Mouse (Mus musculus) embryonic facial prominence, embryonic 12.5 days (tissue): ENCODE data around the gene Gm8246. TPM values are rescaled to one million over a fixed set of nuclear protein-coding genes. Genes with fewer than 3 reads are reported as not detected.
"Not testable (repeated sequence)": the region's sequence is repeated elsewhere in the genome, so short reads cannot be mapped to it uniquely, and the experiment has no call there.

Source experiments
- ATAC-seq: fragments of 200-750 bp; cut with Nextera tagmentation; 2 replicates; pipeline ENCODE4 v1.8.0; 2017; ENCODE audit not compliant: insufficient number of reproducible peaks, insufficient read depth, low FRiP score, low TSS enrichment
- H3K27ac ChIP-seq: fragments of 300-500 bp; sonication (generic); 2 replicates; pipeline ENCODE4 v1.5.1; 2016; ENCODE audit warnings: mild to moderate bottlenecking
- H3K27me3 ChIP-seq: fragments of 300-500 bp; sonication (generic); 2 replicates; pipeline ENCODE4 v1.6.1; 2016; ENCODE audit warnings: mild to moderate bottlenecking, moderate library complexity
- H3K36me3 ChIP-seq: fragments of 300-500 bp; sonication (generic); 2 replicates; pipeline ENCODE4 v1.6.1; 2016; ENCODE audit warnings: mild to moderate bottlenecking
- H3K4me1 ChIP-seq: fragments of 300-500 bp; sonication (generic); 2 replicates; pipeline ENCODE4 v1.6.1; 2016
- H3K4me2 ChIP-seq: fragments of 300-500 bp; sonication (generic); replicated peaks from 2 replicates; pipeline ENCODE4 v1.6.1; 2016; ENCODE audit warnings: mild to moderate bottlenecking, moderate library complexity
- H3K4me3 ChIP-seq: fragments of 300-500 bp; sonication (generic); 2 replicates; pipeline ENCODE4 v1.5.1; 2016; ENCODE audit warnings: mild to moderate bottlenecking
- H3K9ac ChIP-seq: fragments of 300-500 bp; sonication (generic); 2 replicates; pipeline ENCODE4 v1.6.1; 2016; ENCODE audit warnings: mild to moderate bottlenecking, moderate library complexity
- H3K9me3 ChIP-seq: fragments of 300-500 bp; sonication (generic); 2 replicates; pipeline ENCODE4 v1.6.1; 2016; ENCODE audit warnings: mild to moderate bottlenecking, moderate library complexity
- WGBS: fragments of 180-500 bp; shearing (Covaris S2); methylation state at CpG from one replicate; pipeline ENCODE4 v1.1.7; 2016; 5-methylcytosine and 5-hydroxymethylcytosine counted together
- polyA plus RNA-seq: library from polyadenylated mRNA; unstranded; fragments of >200 nt; fragmentation: Nextera tagmentation; extraction: Ambion mirVana; gene quantifications from 2 replicates; pipeline ENCODE4 v1.2.1, GENCODE M21; 2016

Gene Gm8246
- polyA plus RNA-seq: not detected in 2 replicates

DNA sequence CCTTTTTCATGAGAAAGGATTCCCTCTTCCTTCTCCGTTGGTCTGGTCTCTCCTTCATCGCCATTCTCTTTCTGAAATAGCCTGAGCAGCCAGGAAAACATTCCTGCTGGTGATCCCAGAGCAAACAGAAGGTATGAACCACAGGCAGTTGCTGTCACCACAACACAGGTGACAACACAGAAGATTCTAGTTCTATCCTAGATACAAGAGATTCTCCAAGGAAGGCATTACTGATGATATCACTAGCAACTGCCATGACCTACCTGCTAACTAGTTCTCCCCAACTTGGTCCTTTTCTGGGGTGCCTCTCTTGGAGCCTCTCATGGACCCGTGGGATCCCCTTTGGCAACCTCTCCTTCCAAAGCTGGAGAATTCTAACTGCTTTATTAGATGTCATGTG lies at the start of gene Gm8246:
Gene Gm8246, minus strand, starts transcription at position 101 of the 400 bp plus-strand sequence.
- not testable (repeated sequence) for ATAC-seq, H3K9me3 ChIP-seq, H3K27ac ChIP-seq, H3K4me2 ChIP-seq, H3K36me3 ChIP-seq, H3K4me1 ChIP-seq, H3K4me3 ChIP-seq, H3K27me3 ChIP-seq, H3K9ac ChIP-seq
- no CpG with 5 or more reads among the region's 3 CpGs for WGBS

- H3K4me3 ChIP-seq, ATAC-seq: not testable (repeated sequence)
- no CpG with 5 or more reads among the region's 35 CpGs for WGBS
These were observed 23.7 kb upstream of the Gm8246 start, which contains the start of gene Gm3488 for GRCm38 (mm10) chr14:5501374-5501773. Gene Gm3488 (plus strand): TSS chr14:5501674.

GRCm38 (mm10) chr14:5483907-5484306 lies 6.3 kb upstream of the Gm8246 start, which contains the start of gene Gm3187:
Gene Gm3187 (plus strand): TSS chr14:5484207.
- not testable (repeated sequence) for H3K4me1 ChIP-seq, H3K4me3 ChIP-seq, H3K27me3 ChIP-seq, H3K4me2 ChIP-seq, H3K36me3 ChIP-seq, H3K9me3 ChIP-seq, H3K9ac ChIP-seq, ATAC-seq, H3K27ac ChIP-seq
- 80% methylated on average over 4 of the region's 5 CpGs for WGBS

More at GRCm38 (mm10) chr14:5501374-5501773, 23.7 kb upstream of the Gm8246 start, which contains the start of gene Gm3488:
- H3K27me3 ChIP-seq, H3K9me3 ChIP-seq, H3K4me1 ChIP-seq, H3K9ac ChIP-seq, H3K4me2 ChIP-seq, H3K36me3 ChIP-seq, H3K27ac ChIP-seq: not testable (repeated sequence)

GRCm38 (mm10) chr14:5460469-5460868 lies 17.2 kb downstream of the Gm8246 start:
- no CpG with 5 or more reads among the region's 19 CpGs for WGBS

GRCm38 (mm10) chr14:5455367-5455766 lies 22.3 kb downstream of the Gm8246 start, which contains the start of gene Gm3194:
Gene Gm3194 (minus strand): TSS chr14:5455467.
- H3K4me2 ChIP-seq, ATAC-seq, H3K27me3 ChIP-seq, H3K9me3 ChIP-seq, H3K4me1 ChIP-seq, H3K27ac ChIP-seq, H3K4me3 ChIP-seq, H3K36me3 ChIP-seq, H3K9ac ChIP-seq: not testable (repeated sequence)
- WGBS: no CpG with 5 or more reads among the region's 3 CpGs

More at GRCm38 (mm10) chr14:5460469-5460868, 17.2 kb downstream of the Gm8246 start:
- not testable (repeated sequence) for H3K27ac ChIP-seq, H3K4me3 ChIP-seq, ATAC-seq, H3K9me3 ChIP-seq, H3K9ac ChIP-seq, H3K4me1 ChIP-seq, H3K27me3 ChIP-seq, H3K4me2 ChIP-seq, H3K36me3 ChIP-seq

Other genes starting within 250 kb of the Gm8246 start
- gene Gm3526, start 217.2 kb downstream of the Gm8246 start, polyA plus RNA-seq: not detected in 2 replicates
- gene Gm3542, start 142.9 kb downstream of the Gm8246 start, polyA plus RNA-seq: not detected in 2 replicates
- gene Gm3500, start 88.8 kb downstream of the Gm8246 start, polyA plus RNA-seq: 0.59 TPM in 1 of 2 replicates, not detected in the other
- 0.64 and 0.99 TPM in 2 replicates for gene Gm3194, start 22.4 kb downstream of the Gm8246 start, polyA plus RNA-seq
- not detected in 2 replicates for gene Gm3187, start 6.4 kb upstream of the Gm8246 start, polyA plus RNA-seq
- gene Gm3488, start 23.8 kb upstream of the Gm8246 start, polyA plus RNA-seq: 1.1 and 1.9 TPM in 2 replicates
- not detected in 2 replicates for gene Gm3532, start 60.7 kb upstream of the Gm8246 start, polyA plus RNA-seq
- not detected in 2 replicates for gene Gm8265, start 155.2 kb upstream of the Gm8246 start, polyA plus RNA-seq
- gene Gm9603, start 209.6 kb upstream of the Gm8246 start, polyA plus RNA-seq: not detected in 2 replicates